Mouse (Mus musculus) kidney, embryonic 14.5 days (tissue): Measurements from ENCODE around the gene Hrasls. TPM values are rescaled to one million over a fixed set of nuclear protein-coding genes. Genes with fewer than 3 reads are reported as not detected.
A peak's percentile ranks its signal among the peaks of the same experiment; 100 is the strongest.

Source experiments
- ATAC-seq: fragments of 200-750 bp; cut with Nextera tagmentation; 2 replicates; pipeline ENCODE4 v1.8.0; 2017; ENCODE audit warnings: moderate number of reproducible peaks, mild to moderate bottlenecking, moderate TSS enrichment, moderate library complexity; ENCODE audit not compliant: low FRiP score, low TSS enrichment
- H3K27ac ChIP-seq: fragments of 300-500 bp; sonication (generic); 2 replicates; pipeline ENCODE4 v1.5.1; 2014; ENCODE audit warnings: low read depth, mild to moderate bottlenecking, low read length, moderate library complexity, mixed read lengths
- H3K27me3 ChIP-seq: fragments of 300-500 bp; sonication (generic); 2 replicates; pipeline ENCODE4 v1.6.1; 2014; ENCODE audit warnings: mild to moderate bottlenecking, low read length; ENCODE audit not compliant: control insufficient read depth, insufficient read depth
- H3K36me3 ChIP-seq: fragments of 300-500 bp; sonication (generic); 2 replicates; pipeline ENCODE4 v1.6.1; 2014; ENCODE audit warnings: low read length, mixed read lengths; ENCODE audit not compliant: control insufficient read depth, insufficient read depth
- H3K4me1 ChIP-seq: fragments of 300-500 bp; sonication (generic); 2 replicates; pipeline ENCODE4 v1.6.1; 2014; ENCODE audit warnings: low read length, mixed read lengths; ENCODE audit not compliant: control insufficient read depth, insufficient read depth
- H3K4me2 ChIP-seq: fragments of 300-500 bp; sonication (generic); replicated peaks from 2 replicates; pipeline ENCODE4 v1.6.1; 2014; ENCODE audit warnings: low read depth, mild to moderate bottlenecking, low read length
- H3K4me3 ChIP-seq: fragments of 300-500 bp; sonication (generic); 2 replicates; pipeline ENCODE4 v1.5.1; 2014; ENCODE audit warnings: mild to moderate bottlenecking, low read length
- H3K9ac ChIP-seq: fragments of 300-500 bp; sonication (generic); 2 replicates; pipeline ENCODE4 v1.6.1; 2014; ENCODE audit warnings: low read depth, mild to moderate bottlenecking, low read length, moderate library complexity
- H3K9me3 ChIP-seq: fragments of 300-500 bp; sonication (generic); 2 replicates; pipeline ENCODE4 v1.6.1; 2016; ENCODE audit warnings: low read length; ENCODE audit not compliant: control insufficient read depth
- WGBS: fragments of 180-500 bp; shearing (Covaris S2); extraction: QIAGEN DNeasy Blood & Tissue Kit; methylation state at CpG from one replicate; pipeline ENCODE4 v1.1.7; 2014; 5-methylcytosine and 5-hydroxymethylcytosine counted together
- polyA plus RNA-seq: library from polyadenylated mRNA; unstranded; fragments of >200 nt; fragmentation: Nextera tagmentation; extraction: Ambion mirVana; gene quantifications from 2 replicates; pipeline ENCODE4 v1.2.1, GENCODE M21; 2014

The Hrasls gene
- polyA plus RNA-seq, 1 experiment from 2014 or later, result 0.16 TPM

GRCm38 (mm10) chr16:29198461-29198860 lies 11.0 kb upstream of the Hrasls start:
- WGBS, result 26% methylated on average over 5 of the region's 5 CpGs
- no peaks in the 10 kb centered on the region for H3K27me3 ChIP-seq
- no peak overlapping the region for H3K9ac ChIP-seq
- ATAC-seq, result peak; percentile 57; the same call in 1 of the 2 replicates
- no peaks in the 10 kb centered on the region for H3K36me3 ChIP-seq
- H3K4me3 ChIP-seq, result no peak overlapping the region
- no peak overlapping the region for H3K27ac ChIP-seq
- H3K4me1 ChIP-seq, result no peaks in the 10 kb centered on the region
- H3K9me3 ChIP-seq, result no peaks in the 10 kb centered on the region
- no peak overlapping the region for H3K4me2 ChIP-seq

- Histone ChIP-seq H3K4me3 (no peak overlapping the region), H3K27ac (no peak overlapping the region), H3K4me2 (no peak overlapping the region), H3K9ac (no peak overlapping the region), H3K9me3 (no peaks in the 10 kb centered on the region), H3K27me3 (no peaks in the 10 kb centered on the region), H3K36me3 (no peaks in the 10 kb centered on the region), H3K4me1 (no peaks in the 10 kb centered on the region)
- no peak for ATAC-seq
- WGBS, result 91% methylated on average over 2 of the region's 2 CpGs
These were observed 8.3 kb upstream of the Hrasls start for GRCm38 (mm10) chr16:29201146-29201545.

- 88% methylated on average over 7 of the region's 7 CpGs for WGBS
- Histone ChIP-seq H3K4me1 (no peaks in the 10 kb centered on the region), H3K9me3 (no peaks in the 10 kb centered on the region), H3K9ac (no peak overlapping the region), H3K27ac (no peak overlapping the region), H3K4me3 (no peak overlapping the region), H3K36me3 (no peaks in the 10 kb centered on the region), H3K4me2 (no peak overlapping the region), H3K27me3 (no peaks in the 10 kb centered on the region; the same call in 1 of the 2 replicates)
- ATAC-seq, result no peak
These were observed 4.6 kb upstream of the Hrasls start for GRCm38 (mm10) chr16:29204875-29205274.

DNA sequence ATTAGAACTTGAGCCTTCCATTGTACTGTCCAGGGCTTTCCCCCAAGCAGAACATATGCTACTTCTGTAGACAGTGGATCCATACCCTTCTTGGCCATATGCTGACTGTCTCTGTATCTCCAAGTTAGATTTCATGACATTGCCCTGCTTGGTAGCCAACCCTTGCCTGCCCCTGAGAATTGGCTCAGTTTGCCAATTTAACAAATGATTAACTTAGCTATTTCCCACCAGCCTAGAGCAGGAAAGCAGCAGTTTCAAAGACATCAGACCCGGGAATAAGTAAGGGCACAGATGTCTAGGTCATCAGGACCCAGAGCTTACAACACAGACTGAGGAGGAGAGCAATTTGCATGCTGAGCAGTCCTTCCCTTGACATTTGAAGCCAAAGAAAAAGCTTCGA lies 3.9 kb upstream of the Hrasls start:
- no peaks in the 10 kb centered on the region for H3K36me3 ChIP-seq
- H3K27ac ChIP-seq, result no peak overlapping the region
- no peak overlapping the region for H3K9ac ChIP-seq
- no peak for ATAC-seq
- no peaks in the 10 kb centered on the region for H3K9me3 ChIP-seq
- H3K4me1 ChIP-seq, result no peaks in the 10 kb centered on the region
- H3K27me3 ChIP-seq, result no peaks in the 10 kb centered on the region; the same call in 1 of the 2 replicates
- H3K4me3 ChIP-seq, result no peak overlapping the region
- 14% methylated on average over 2 of the region's 2 CpGs for WGBS
- H3K4me2 ChIP-seq, result no peak overlapping the region

- H3K9me3 ChIP-seq, result no peaks in the 10 kb centered on the region
- ATAC-seq, result no peak
- no peak overlapping the region for H3K9ac ChIP-seq
- no peak overlapping the region for H3K4me3 ChIP-seq
- WGBS, result 72% methylated on average over 7 of the region's 7 CpGs
- no peak overlapping the region for H3K4me2 ChIP-seq
- H3K36me3 ChIP-seq, result no peaks in the 10 kb centered on the region
- no peak overlapping the region for H3K27ac ChIP-seq
- no peaks in the 10 kb centered on the region for H3K4me1 ChIP-seq
- peaks cover 6% of the 10 kb centered on the region for H3K27me3 ChIP-seq
These were observed 654 bp upstream of the Hrasls start for GRCm38 (mm10) chr16:29208841-29209240.

DNA sequence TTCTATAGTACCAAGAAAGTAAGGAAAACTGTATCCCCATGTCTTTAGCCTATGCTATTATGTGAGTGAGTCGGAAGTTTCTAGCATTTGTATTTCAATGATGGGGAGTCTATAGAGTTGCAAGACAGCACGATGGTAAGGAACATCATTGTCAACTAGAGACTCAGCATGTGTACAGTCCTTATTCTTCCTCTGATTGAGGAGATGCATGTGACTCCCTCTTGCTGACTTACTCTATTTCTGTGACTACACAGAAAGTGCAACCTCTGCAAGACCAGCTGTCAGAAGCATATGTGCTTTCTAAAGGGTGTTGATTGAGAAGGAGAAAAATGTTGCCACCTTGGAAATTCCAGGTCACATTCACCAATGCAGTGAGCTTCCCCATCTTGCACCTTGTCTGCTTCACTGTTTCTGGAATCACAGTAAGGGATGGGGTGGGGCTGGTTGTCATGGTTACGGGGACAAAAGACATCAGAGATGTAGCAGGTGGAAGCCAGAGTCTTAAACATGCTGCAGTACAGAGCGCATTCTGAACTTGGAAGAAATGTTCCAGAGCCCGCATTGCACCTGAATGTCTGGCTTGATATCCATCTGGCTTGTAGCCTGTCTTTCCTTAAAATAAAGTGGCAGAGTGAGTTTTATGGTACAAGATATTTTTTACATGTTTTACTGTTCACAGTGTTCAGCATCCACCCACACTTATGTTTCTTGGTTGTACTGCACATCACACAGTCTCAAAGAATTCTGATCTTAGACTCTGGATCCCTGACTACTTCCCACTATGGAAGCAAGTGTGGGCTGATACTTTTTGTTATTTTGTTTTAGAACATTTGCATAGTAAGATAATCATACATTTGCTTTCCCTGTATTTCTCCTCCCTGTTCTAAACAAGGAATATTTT lies 7.2 kb downstream of the Hrasls start:
- no peak overlapping the region for H3K4me3 ChIP-seq
- WGBS, result 89% methylated on average over 5 of the region's 5 CpGs
- no peak overlapping the region for H3K9ac ChIP-seq
- H3K36me3 ChIP-seq, result no peaks in the 10 kb centered on the region
- H3K4me2 ChIP-seq, result no peak overlapping the region
- no peak overlapping the region for H3K27ac ChIP-seq
- no peaks in the 10 kb centered on the region for H3K4me1 ChIP-seq
- no peaks in the 10 kb centered on the region for H3K9me3 ChIP-seq
- H3K27me3 ChIP-seq, result no peaks in the 10 kb centered on the region
- ATAC-seq, result no peak

DNA sequence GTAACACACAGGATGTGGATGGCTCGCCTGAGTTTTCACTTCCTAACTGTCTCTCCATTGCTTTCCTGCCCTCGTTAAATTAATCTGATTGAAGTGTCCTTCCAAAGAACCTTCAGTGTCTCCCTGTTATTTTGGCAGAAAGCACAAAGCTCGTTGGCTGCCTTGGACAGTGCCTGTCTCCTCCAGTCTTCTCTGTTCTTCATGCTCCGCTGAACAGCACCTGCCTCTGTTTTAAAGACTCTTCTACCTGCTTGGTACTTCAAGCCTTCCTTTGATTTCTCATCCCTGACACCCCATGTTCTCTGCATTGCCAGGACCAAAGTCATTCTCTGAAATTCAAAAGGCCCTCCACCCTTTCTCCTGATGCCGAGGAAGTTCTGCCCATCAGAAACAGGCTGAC lies 26.5 kb downstream of the Hrasls start:
- H3K36me3 ChIP-seq, result no peaks in the 10 kb centered on the region
- H3K27ac ChIP-seq, result no peak overlapping the region
- no peaks in the 10 kb centered on the region for H3K9me3 ChIP-seq
- H3K4me1 ChIP-seq, result no peaks in the 10 kb centered on the region
- WGBS, result 73% methylated on average over 5 of the region's 5 CpGs
- H3K4me3 ChIP-seq, result no peak overlapping the region
- no peak overlapping the region for H3K4me2 ChIP-seq
- no peak for ATAC-seq
- H3K27me3 ChIP-seq, result no peaks in the 10 kb centered on the region
- no peak overlapping the region for H3K9ac ChIP-seq

DNA sequence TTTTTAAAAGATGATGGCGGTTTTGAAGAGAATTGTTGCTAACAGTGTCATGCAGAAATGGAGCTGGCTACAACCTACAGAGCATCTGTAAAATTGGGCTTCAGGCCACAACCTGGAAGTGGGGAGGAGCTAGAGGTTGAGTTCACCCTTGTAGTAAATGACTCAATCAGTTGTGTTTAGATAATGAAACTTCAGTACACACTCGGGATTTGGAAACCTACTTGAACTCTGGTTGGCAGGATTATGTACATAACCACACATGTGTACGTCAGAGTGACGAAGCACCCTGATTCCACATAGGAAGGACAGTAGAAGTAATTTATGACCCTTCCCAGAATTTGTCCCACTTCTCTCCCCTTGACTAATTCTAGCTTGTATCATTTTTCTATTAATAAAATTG lies 44.8 kb downstream of the Hrasls start:
- no peaks in the 10 kb centered on the region for H3K9me3 ChIP-seq
- no peak for ATAC-seq
- no peaks in the 10 kb centered on the region for H3K27me3 ChIP-seq
- no peak overlapping the region for H3K27ac ChIP-seq
- no peak overlapping the region for H3K9ac ChIP-seq
- no peak overlapping the region for H3K4me2 ChIP-seq
- H3K36me3 ChIP-seq, result no peaks in the 10 kb centered on the region
- WGBS, result 62% methylated on average over 4 of the region's 4 CpGs
- no peak overlapping the region for H3K4me3 ChIP-seq
- no peaks in the 10 kb centered on the region for H3K4me1 ChIP-seq
